Mouse (Mus musculus): ENCODE measurements at regions not wholly inside any gene's neighbourhood (a gene's known extent, or its start where the extent isn't known, plus 50 kb on each side); places are given as distances from the start of the nearest gene placed in this dataset.

GRCm38 (mm10) chr8:41593666-41594042 is 176.8 kb upstream of the Frg1 start:
- TF ChIP-seq POLR2A (IDR thresholded peaks at IDR 0.05; ENCODE audit: low read depth, low read length) (no peak), CTCF (conservative IDR thresholded peaks at IDR 0.05; ENCODE audit: insufficient read depth, insufficient read length, low read depth, low read length) (no peak)

Data from kidney, adult 2 months (tissue).